Mouse (Mus musculus): ENCODE data around the gene Wdr12. TPM values are rescaled to one million over a fixed set of nuclear protein-coding genes. Genes with fewer than 3 reads are reported as not detected.
A peak's percentile ranks its signal among the peaks of the same experiment; 100 is the strongest.

Wdr12 gene
- polyA plus RNA-seq, 1 experiment = 7.0 TPM

DNA sequence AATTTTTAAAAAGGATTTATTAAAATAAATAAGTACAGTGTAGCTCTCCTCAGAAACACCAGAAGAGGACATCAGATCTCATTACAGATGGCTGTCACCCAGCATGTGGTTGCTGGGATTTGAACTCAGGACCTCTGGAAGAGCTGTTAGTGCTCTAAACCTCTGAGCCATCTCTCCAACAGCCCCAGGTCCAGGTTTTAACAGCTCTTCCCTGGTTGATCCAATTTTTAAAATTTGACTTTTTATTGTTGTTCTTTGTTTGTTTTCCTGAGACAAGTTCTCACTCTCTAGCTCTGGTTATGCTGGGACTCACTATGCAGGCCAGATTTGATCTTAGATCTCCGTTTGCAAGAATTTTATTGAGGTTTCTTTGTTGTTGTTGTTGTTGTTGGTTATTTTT is 53.9 kb downstream of the Wdr12 start:
- WGBS = 96% methylated on average over 1 of the region's 1 CpGs
- no peaks in the 10 kb centered on the region for H3K36me3 ChIP-seq (ENCODE audit: control insufficient read depth, insufficient read depth, low read length)
- H3K27ac ChIP-seq (ENCODE audit: insufficient read depth, low read depth, low read length) = no peak overlapping the region
- no peak overlapping the region for H3K4me3 ChIP-seq (ENCODE audit: insufficient read depth, low read depth, low read length)
- no peak for DNase-seq
- TF ChIP-seq POLR2A (IDR thresholded peaks at IDR 0.05; ENCODE audit: low read depth, low read length) (no peak), CTCF (conservative IDR thresholded peaks at IDR 0.05; ENCODE audit: insufficient read depth, insufficient read length, low read depth, low read length) (no peak)
- H3K27me3 ChIP-seq (replicated peaks; ENCODE audit: control insufficient read depth, insufficient read depth, low read length) = peaks cover 6% of the 10 kb centered on the region; the same call in 1 of the 2 replicates
- peaks cover 2% of the 10 kb centered on the region; the same call in 1 of the 2 replicates for H3K4me1 ChIP-seq (ENCODE audit: control insufficient read depth, insufficient read depth, low read length)

DNA sequence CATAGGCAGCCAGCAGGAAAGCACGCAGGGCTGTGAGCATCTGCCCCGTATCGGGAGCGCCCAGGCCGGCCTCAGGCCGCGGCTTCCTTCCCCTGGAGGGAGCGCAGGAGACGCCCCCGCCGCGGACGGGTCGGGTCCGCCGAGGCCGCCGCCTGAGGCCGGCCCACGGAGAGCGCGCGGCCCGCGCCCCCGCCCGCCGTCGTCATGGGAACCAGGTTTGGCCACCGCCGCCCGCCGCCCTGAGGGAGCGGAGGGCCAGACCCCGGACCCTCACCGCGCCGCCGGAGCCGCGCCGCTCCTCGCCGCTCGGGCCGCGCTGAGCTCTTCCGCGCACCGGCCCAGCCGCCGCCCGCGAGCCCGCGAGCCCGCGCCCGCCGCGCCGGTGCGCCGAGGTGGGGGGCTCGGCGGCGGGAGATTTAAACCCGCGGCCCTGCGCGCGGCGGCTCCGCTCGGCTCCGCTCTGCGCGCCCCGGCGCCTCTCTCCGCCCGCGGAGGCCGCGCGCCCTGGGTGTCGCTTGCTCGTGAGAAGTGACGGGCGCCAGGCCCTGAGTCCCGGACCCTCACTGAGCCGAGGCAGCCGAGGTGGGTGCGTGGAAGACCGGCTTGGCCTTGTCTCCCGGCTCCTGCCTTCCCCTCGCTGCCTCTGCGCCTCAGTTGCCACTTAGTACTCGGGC is 55.5 kb downstream of the Wdr12 start, which contains the start of gene Ica1l:
TSS of gene Ica1l (minus strand) at position 389 of the 674 bp plus-strand sequence.
- Histone ChIP-seq H3K36me3 (ENCODE audit: control insufficient read depth, insufficient read depth, low read length) (no peaks in the 10 kb centered on the region), H3K27me3 (replicated peaks; ENCODE audit: control insufficient read depth, insufficient read depth, low read length) (peaks cover 6% of the 10 kb centered on the region; the same call in 1 of the 2 replicates), H3K27ac (ENCODE audit: insufficient read depth, low read depth, low read length) (no peak within 1 kb of the TSS), H3K4me3 (ENCODE audit: insufficient read depth, low read depth, low read length) (peak within 1 kb of the TSS; percentile 50), H3K4me1 (ENCODE audit: control insufficient read depth, insufficient read depth, low read length) (peaks cover 2% of the 10 kb centered on the region; the same call in 1 of the 2 replicates)
- WGBS = 1% methylated on average over 93 of the region's 99 CpGs
- TF ChIP-seq CTCF (conservative IDR thresholded peaks at IDR 0.05; ENCODE audit: insufficient read depth, insufficient read length, low read depth, low read length) (no peak), POLR2A (IDR thresholded peaks at IDR 0.05; ENCODE audit: low read depth, low read length) (no peak)
- peak; percentile 47 for DNase-seq

DNA sequence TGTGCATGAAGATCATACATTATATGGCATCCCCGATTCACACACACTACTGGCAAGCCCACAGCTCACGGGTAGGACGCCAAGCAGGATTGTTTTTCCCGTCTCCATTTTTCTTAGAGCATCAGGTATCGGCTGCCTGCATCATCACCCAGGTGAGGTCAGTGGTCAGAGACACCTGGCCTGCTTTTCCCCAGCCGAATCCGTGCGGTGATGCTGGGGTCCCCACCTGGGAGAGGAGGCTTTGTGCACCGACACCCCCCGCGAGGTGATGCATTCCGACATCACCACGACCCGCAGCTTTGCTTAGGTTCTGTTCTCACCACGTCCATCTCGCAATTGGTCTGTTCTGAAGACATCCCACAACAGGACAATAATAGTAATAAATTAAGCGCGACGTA is 56.0 kb downstream of the Wdr12 start:
- Histone ChIP-seq H3K27ac (ENCODE audit: insufficient read depth, low read depth, low read length) (no peak overlapping the region), H3K4me1 (ENCODE audit: control insufficient read depth, insufficient read depth, low read length) (peaks cover 2% of the 10 kb centered on the region; the same call in 1 of the 2 replicates), H3K4me3 (ENCODE audit: insufficient read depth, low read depth, low read length) (peak overlapping the region; percentile 50), H3K27me3 (replicated peaks; ENCODE audit: control insufficient read depth, insufficient read depth, low read length) (peaks cover 6% of the 10 kb centered on the region; the same call in 1 of the 2 replicates), H3K36me3 (ENCODE audit: control insufficient read depth, insufficient read depth, low read length) (no peaks in the 10 kb centered on the region)
- TF ChIP-seq CTCF (conservative IDR thresholded peaks at IDR 0.05; ENCODE audit: insufficient read depth, insufficient read length, low read depth, low read length) = no peak
- no peak for TF ChIP-seq POLR2A (IDR thresholded peaks at IDR 0.05; ENCODE audit: low read depth, low read length)
- no peak for DNase-seq
- WGBS = 8% methylated on average over 19 of the region's 19 CpGs

DNA sequence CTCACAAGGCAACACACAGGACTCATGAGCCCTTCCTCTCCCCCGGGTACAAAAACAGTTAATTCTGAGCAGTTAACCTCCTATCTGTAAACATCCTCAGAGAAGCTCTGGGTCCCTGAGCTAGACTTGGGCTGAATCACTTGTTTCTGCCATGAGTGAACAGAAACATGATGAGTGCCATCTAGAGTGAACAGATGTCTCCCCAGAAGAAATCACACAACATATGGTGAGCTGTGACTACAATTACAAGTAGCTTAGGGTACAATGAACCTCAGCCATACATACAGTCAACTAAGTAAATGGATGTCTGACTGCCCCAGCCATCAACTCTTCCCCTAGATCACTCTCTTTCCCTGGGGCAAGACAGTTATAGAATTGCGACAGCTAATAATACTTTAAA is 63.4 kb downstream of the Wdr12 start:
- DNase-seq = no peak
- Histone ChIP-seq H3K4me1 (ENCODE audit: control insufficient read depth, insufficient read depth, low read length) (no peaks in the 10 kb centered on the region), H3K36me3 (ENCODE audit: control insufficient read depth, insufficient read depth, low read length) (no peaks in the 10 kb centered on the region), H3K27me3 (replicated peaks; ENCODE audit: control insufficient read depth, insufficient read depth, low read length) (no peaks in the 10 kb centered on the region), H3K4me3 (ENCODE audit: insufficient read depth, low read depth, low read length) (no peak overlapping the region), H3K27ac (ENCODE audit: insufficient read depth, low read depth, low read length) (no peak overlapping the region)
- TF ChIP-seq CTCF (conservative IDR thresholded peaks at IDR 0.05; ENCODE audit: insufficient read depth, insufficient read length, low read depth, low read length) (no peak), POLR2A (IDR thresholded peaks at IDR 0.05; ENCODE audit: low read depth, low read length) (no peak)
- 91% methylated on average over 2 of the region's 2 CpGs for WGBS

Other genes starting within 250 kb of the Wdr12 start
- gene Fam117b, start 185.6 kb downstream of the Wdr12 start, polyA plus RNA-seq (2012; rRNA removed) = 11.5 and 11.9 TPM in 2 replicates
- 0.08 TPM in 1 of 2 replicates, not detected in the other for gene Ica1l, start 55.5 kb downstream of the Wdr12 start, polyA plus RNA-seq (2012; rRNA removed)
- 1.8 and 1.9 TPM in 2 replicates for gene Carf, start 398 bp downstream of the Wdr12 start, polyA plus RNA-seq (2012; rRNA removed)
- gene Nbeal1, start 82.0 kb upstream of the Wdr12 start, polyA plus RNA-seq (2012; rRNA removed) = 3.0 and 3.6 TPM in 2 replicates
- 6.3 and 7.7 TPM in 2 replicates for gene Cyp20a1, start 244.7 kb upstream of the Wdr12 start, polyA plus RNA-seq (2012; rRNA removed)

Data from kidney, adult 2 months (tissue).